Mouse (Mus musculus) CH12.LX (cell line): ENCODE measurements around the gene Adra1b.

ENCODE experiments used
- MXI1 ChIP-seq: IDR thresholded peaks from 2 replicates; pipeline ENCODE4 v1.6.1; 2011; ENCODE audit warnings: mild to moderate bottlenecking, low read depth, low read length, improper control_type of control experiment
- POLR2A ChIP-seq: IDR thresholded peaks from 2 replicates; pipeline ENCODE4 v1.6.1; 2011; ENCODE audit warnings: low read depth, mild to moderate bottlenecking, improper control_type of control experiment, low read length
- USF2 ChIP-seq: conservative IDR thresholded peaks from 2 replicates; pipeline ENCODE4 v1.6.1; 2011; ENCODE audit warnings: low read depth, low read length, improper control_type of control experiment

DNA sequence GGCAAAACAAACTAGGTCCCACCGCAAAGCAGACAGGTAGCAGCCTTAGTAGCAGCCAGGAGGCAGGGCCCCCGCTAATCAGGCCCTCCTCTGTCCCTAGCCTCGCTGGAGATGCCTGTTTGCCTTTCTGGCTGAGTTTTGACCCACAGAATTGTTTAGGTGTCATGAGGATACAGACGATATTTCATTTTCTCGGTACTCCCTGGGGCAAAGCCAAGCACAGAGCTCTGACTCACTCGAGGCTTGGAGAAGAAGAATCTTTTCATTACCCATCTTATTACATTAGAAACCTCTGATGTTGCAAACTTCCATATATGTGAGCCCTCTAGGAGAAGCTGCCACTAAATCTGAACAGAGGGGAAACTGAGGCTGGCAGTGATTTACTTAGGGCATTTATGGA, 60.5 kb downstream of the Adra1b start:
- TF ChIP-seq POLR2A (no peak), USF2 (no peak), MXI1 (no peak)
